Mouse (Mus musculus) ovary, postnatal 36 days (tissue): ENCODE measurements around the gene Mier3.
"Not testable (repeated sequence)": the region's sequence is repeated elsewhere in the genome, so short reads cannot be mapped to it uniquely, and the experiment has no call there.

ENCODE experiments used
- DNase-seq: peaks from one replicate; pipeline ENCODE4 v3.0.0; 2022; ENCODE audit warnings: low spot score, mixed read lengths

Mier3 gene

DNA sequence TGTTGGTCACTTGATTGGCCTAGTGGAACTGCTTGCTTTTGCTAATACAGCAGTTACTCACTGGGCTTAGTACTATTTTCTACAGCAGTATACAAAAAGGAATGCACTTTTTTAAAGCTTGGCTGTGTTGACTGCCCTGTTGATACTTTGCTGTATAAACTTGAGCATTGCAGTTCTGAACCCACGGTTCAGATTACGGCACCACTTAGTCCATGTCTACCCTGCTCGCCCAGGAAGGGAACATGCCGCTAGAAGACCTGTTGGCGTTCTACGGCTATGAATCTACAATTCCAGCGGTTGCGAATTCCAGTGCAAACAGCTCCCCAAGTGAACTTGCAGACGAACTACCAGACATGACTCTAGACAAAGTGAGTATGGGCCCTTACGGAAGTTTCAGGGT is 22.6 kb downstream of the Mier3 start:
- DNase-seq: no peak

DNA sequence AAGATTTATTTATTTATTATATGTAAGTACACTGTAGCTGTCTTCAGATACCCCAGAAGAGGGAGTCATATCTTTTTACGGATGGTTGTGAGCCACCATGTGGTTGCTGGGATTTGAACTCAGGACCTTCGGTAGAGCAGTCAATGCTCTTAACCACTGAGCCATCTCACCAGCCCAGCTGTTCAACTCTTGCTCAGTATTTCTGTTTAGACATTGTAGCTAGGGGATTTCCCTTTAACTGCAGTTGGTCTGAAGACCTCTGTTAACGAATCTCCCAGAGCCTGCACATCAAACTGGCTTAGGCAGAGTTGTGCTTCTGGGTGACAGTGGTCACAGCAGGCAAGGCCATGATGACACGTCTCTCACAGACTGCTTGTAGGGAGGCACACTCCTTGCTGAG is 23.2 kb downstream of the Mier3 start:
- DNase-seq: not testable (repeated sequence)

DNA sequence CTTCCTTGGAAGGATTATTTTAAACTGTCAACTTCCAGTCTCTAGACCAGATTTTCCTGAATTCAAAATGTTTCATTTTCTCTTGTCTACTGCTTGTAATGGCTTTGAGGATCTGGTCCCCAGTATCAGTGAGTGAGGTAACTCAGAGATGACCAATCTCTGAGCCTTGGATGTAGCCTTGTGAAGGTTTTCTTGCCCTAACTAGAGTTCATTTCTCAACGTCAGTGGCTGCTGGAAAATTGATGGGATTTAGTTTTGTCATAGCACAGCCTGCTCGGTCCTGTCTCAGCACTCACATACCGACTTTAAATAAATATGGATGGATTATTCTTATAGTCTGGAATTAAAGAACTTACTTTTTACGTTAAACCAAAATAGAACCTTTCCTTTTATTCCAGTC is 29.8 kb downstream of the Mier3 start:
- DNase-seq: no peak

DNA sequence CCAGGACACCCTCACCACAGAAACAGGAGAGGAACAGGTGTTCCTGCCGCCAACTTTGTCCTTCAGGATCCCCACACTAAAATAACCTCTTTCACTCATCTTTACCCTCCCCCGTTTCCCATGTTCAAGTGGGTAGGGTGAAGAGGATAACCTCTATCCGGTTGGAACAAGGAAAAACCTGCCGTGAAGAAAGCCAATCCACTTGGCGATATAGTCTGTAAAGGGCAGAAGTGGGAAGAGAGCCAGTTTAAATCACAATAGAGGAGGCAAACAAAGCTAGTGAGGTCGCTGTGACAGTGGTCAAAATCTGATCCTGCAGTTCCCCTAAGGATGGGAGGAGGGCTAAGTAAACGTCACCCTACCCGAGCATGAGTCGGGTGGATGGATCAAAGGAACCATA is 38.9 kb downstream of the Mier3 start:
- DNase-seq: no peak

DNA sequence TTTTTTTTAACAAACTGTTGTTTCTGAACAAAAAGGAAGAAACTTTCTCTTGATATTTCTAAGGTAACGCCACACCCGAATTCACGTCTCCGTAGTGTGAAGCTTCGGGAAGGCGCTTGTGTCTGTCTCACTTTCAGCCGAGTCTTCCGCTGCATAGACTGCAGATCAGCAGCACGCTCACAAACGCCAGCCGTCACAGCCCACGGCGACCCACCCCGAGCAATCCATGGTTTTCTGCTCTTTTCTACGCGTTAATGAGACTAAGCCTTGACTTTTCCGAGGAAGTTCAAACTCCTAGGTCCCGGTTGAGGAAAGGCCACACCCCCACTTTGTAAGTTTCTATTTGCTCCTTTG is 44.0 kb downstream of the Mier3 start:
- no peak for DNase-seq

DNA sequence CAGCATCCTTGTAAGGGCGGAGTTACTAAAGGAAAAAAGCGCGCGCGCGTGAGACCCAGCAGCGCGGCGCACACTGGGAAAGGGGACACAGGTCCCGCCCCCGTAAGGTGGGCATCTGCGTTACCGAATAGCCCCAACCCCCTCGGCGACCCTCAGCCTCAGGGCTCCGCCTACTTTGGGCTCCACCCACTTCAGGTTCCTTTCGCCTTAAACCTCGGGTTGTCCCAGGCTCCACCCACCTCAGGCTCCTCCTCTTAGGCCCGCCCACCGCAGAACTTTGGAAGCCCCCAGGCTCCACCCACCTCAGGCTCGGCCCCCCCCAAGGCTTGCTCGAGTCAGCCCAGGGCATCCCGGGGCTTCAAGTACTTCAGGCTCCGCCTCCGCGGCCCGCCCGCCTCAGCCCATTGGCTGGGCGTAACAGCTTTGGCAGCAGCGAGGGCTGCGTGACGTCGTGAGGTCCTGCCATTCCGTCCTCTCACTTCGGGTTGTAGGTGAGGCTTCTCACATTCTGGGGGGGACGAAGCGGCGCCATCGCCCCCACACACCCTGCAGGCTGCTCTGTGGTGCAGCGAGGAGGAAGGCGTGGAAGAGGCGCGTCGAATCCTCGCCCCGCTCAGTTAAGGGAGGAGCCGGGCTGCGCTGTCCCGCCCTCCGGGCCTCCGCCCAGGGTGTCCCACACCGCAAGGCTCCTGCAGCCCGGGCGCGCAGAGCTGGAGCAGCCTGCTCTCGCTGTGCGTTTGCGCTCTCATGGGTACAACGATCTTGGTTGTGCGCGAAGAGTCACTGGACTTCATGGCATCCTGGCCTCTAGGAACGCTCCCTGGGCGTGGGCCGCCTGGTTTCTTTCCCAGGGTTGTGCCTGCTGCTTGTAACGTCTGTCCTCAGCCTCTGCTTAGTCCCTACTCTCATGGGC is 44.6 kb downstream of the Mier3 start:
- DNase-seq: peak; percentile 97

DNA sequence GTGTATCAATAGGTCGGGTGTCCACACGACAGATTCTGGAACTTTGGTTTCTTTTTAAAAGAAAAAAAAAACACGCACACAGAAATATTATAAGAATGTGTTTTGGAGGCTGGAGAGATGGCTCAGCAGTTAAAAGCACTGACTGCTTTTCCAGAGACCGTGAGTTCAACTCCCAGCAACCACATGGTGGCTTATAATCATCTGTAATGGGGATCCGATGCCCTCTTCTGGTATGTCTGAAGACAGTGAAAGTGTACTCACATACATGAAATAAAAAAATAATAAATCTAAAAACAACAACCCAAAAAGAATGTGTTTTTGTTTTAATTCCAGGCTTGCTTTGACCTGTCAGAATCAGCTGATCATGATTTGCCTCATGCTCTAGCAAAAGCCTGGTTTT is 46.1 kb downstream of the Mier3 start:
- DNase-seq: no peak

DNA sequence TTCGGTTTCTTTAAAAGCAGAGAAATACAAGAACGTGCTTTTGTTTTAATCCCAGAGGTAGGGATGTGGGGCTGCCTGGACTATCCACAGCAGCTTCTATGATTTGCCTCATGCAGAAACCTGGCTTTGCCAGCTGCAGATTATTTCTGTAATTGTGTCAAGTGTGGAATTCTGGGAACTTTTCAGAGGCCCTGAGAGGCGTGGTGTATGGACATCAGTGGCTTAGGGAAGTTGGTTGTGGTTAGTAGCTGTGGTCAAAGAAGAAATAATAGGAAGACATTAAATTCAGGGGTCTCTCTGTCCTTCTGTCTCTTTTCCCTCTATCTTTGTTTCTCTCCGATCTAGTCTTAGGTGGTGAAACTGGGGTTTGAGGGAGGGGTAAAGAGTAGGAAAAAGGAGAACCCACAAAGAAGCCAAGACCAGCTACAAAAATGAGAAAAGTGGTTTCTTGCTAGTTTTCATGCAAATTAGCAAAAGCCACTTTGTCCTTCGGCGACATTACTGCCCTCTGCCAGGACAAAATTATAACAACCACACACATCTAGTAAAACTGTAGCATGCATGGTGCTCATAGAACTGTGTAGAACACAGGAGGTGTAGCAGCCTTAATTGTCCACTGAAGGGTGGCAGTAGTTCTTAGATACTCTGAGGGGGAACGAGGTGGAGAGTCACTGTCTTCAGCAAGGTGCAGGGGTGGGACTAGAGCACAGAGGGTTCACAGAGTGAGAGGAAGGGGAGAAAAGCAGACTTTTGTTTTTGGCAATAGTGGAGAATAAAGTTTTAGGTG is 60.6 kb downstream of the Mier3 start:
- DNase-seq: no peak

DNA sequence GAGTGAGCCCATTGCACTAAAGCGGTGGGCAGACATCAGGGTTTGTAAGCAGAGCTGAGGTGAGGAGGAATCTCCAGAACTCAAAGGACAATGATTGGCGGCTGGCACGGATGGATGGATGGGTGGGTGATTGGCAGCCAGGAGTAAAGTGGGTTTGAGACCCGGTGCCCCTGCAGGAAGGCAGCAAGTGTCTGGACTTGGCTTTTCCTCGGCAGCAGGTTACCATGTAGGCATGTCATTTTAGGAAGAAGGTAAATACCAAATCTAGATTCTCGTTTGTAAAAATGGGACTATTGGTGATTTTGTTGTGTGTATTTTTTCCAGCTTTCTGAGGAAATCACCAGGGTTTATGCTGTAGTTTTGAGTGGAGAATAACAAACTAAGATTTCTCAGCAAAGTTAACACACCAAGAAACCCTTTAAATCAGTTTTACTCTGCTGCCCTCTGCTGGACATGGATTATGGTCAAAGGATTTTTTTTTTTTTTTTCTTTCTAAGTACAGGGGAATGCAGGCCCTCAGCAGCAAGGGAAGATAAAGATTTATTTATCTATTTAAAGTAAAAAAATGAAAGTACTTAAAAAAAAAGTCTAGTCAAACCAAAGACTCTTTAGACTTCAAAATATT is 61.3 kb downstream of the Mier3 start:
- DNase-seq: no peak

DNA sequence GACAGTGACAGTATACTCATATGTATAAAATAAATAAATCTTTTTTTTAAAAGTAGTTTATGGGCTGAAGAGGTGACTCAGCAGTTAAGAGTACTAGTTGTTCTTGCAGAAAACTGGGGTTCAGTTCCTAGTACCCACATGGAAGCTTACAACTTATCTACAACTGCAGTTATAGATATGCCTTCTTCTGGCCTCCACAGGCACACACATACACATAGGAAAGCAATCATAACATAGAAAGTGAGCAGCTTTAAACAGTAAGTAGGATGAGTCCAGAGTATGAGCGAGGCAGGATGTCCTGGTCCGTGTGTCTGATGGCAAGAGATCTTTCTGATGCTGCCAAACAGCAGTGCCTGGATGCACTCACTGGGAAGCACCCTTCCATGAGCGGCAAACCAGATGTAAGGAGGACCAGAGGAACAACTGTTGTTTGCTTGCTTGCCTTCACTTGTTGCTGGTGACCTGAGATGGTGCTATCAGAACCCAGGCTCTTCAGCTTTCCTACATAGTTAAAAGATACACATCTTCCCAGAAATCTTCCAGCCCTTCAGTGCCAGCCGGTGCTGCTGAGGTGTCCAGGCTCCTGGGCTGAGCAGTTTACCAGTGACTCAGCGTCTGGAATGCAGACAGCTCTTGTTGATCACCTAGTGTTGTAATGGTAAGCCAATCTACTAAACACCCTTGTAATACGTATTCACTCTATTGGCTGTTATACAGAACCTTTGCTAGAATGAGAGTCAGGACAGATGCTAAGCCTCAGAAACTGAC is 63.6 kb downstream of the Mier3 start:
- no peak for DNase-seq

DNA sequence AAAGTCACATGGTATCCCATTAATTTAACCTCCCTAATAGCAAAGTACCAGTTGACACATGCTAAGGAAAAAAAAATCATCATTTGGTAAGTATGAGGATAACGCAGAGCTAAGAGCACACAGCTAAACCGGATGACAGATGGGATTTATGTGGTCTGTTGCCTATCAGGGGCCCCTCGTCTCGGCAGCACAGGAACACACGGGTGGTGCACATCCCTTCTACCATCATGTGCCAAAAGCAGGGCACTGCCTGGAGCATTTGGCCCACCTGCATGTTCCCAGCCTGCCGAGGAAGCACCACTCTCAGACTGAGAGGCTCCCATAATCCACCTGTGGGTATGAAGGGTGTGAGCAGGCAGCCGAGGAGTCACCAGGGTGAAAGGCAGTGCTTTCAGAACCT is 64.4 kb downstream of the Mier3 start:
- no peak for DNase-seq

DNA sequence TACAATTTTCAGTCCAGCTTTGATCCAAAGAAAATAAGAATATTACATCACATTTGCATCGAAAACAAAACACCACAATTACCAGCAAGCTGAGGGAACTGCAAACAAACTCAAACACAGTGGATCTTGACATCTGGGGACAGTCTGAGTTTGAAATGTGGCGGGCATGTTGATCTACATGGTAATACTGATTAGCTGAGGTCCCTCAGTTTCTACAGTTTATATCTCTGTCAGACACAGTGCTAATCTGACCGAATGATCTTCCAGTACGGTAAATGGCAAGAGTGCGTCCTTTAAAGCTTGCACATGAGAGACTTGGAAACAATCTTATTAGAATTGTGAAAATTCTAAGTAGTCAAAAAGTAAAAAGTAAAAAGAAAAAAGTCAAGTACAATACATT is 66.1 kb downstream of the Mier3 start:
- DNase-seq: no peak

DNA sequence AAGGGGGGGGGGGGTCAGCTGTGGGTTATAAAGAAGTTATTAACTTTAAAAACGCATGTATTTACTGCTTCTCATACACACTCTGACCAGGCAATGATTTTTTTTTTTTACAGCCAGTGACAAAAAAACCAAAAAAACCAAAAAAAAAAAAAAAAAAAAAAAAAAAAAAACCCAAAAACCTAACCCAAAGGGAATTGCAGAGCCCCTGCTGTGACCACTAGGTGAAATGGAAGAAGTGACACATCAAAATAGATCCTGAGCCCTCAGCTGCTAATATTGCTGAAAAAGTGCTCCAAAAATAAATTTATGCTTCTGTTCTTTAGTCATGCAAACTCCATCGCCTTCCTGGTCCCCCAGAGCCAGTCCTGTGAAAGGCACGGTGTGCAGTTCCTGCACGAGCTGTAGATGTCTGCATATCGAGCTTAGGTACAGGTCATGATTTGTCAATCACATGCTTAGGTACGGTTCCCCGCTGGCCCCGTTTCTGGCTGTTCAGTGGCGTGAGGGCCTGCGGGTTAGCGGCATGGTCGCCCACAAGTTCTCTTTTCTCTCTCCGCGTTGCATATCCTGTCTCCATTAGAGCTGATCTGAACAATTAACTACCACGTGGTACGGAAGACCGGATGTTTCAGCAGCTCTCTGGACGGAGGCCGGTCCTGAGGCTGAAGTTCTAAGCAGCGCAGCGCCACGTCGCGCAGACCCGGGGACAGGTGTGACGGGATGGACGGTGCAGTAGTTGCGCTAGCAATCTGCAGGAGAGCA is 67.7 kb downstream of the Mier3 start:
- no peak for DNase-seq

DNA sequence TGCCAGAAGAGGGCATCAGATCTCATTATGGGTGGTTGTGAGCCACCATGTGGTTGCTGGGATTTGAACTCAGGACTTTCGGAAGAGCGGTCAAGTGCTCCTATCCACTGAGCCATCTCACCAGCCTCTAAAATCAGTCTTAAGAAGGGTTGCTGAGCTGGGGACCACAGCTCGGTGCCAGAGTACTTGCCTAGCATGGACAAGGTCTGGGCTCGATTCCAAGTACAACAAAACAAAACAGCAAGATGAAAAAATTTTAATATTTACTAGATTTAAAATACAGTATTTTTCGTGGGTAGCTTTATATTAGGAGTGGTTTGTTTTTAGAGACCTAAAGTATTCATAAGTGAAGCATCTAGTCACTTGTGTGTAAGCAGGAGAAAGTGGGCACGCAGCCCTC is 72.5 kb downstream of the Mier3 start:
- no peak for DNase-seq

DNA sequence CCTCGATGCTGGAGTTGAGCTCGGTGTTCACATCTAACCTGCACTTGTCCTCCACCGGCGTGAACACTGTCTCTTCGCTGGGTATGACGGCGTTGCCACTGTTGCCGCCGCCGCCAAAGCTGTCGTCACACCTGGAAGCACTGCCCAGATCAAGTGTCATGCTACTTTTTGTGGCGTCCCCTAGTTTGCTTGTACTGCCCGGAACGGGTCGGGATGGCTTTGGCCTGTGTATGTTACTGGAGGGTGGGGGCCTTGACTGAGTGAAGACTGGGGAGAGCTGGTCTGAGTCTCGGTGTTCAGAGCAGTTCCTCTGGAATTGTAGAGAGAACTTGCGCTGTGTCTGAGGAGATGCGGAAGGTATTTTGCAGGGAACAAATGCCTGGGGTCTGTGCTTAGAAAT is 74.6 kb downstream of the Mier3 start:
- no peak for DNase-seq

DNA sequence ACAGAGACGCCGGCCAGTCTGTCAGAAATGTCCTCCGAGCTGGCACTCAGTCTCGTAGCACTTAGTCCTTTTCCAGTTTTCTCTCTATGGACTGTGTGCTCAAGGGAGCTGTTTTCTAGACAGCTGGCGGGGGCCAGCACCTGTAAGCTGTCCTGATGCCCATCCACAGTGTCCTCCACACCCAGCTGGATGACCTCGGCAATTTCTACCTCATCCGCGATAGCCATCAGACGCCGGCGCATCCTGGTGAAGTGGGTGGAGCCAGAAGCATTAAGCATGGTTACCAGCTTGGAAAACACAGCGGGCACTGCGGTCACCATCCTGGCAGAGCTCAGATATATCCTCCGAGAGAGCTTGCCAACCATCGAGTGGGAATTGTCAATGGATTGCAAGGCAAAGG is 75.2 kb downstream of the Mier3 start:
- DNase-seq: no peak

DNA sequence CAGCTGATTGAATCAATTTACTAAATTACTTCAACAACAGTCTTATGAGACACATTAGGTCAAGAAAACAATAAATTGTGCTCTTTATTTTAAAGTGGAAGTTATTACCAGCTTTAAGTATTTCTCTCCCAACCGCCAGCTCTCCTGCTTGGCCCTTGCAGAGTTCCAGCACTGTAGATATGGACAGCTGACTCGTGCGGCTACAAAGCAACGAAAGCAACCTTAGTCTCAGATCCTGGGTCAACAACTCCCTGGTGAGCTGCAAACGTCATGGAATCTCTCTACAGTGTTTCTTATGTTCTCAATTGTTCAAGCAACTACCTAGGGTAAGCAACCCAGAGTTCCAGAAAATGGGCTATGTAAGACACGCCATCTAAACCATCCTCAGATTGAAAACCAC is 76.2 kb downstream of the Mier3 start:
- no peak for DNase-seq

DNA sequence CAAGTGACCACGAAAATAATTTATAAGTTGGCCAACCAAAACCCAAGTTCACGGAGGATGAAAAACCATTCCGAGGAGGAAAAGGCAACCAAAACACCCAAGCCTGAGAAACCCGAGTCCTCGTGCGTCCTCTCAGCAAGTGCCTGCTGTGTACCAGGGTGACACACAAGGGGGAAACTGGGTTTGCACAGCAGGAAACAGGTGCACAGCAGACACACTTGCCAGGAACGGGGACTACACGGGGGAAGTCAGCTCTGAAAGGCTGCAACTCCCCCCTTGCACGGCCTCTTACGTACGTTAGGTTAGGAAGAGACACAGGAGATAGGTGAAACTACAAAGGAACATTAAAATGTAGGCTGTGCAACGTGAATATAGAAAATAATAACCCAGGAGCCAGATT is 81.7 kb downstream of the Mier3 start:
- DNase-seq: no peak
